Mouse (Mus musculus): ENCODE measurements around the gene Zfp277. TPM values are rescaled to one million over a fixed set of nuclear protein-coding genes. Genes with fewer than 3 reads are reported as not detected.
A peak's percentile ranks its signal among the peaks of the same experiment; 100 is the strongest.

Gene Zfp277
- total RNA-seq, 1 experiment from 2014 or later, result 28.4 TPM

DNA sequence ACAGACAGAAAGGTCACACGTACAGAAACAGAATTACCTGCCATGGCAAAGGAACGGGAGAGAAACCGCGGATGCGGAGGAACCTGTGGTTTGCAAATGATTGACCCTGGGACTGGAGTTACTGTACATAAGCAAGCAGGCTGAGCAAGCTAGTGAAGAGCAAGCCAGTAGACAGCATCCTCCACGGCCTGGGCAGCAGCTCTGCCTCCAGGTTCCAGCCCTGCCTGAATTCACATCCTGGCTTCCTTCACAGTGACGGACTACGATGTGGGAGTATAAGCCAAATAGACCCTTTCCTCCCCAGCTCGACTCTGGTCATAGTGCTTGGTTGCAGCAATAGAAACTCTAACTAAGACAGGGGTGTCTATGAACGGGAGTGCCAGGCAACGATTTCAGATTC, 63.9 kb downstream of the Zfp277 start:
- no peak for ATAC-seq (ENCODE audit: extremely low read depth, insufficient number of reproducible peaks, low FRiP score, poor library complexity, severe bottlenecking)

DNA sequence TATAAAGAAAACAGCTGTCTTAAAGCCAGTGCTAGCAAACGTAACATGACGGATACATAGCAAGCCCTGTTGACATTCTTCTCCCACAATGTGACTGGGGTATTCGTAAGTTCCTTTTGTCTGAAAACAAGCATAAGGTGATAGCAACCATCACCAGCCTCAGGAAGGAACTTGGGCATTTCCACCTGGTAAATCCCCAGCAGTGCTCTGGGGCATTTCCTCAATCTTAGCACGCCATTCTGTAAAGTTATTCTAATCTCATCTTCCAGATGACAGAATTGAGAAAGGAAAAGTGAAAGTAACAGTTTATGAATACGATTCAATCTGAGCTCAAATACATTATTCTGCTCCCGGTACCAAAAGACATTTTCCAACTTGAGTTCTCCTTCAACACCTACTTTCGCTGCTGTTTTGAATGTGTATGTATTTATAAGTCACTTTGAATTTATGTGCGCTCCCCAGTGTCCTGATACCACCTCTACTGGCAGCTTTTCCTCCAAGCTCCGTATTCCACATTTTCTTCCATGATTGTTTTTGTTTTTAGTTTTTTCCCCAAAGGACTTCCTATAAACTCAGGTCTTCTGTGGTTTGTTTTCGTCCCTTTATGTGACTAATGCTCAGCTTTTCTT, 64.4 kb downstream of the Zfp277 start:
- peak; percentile 39; the same call in 1 of the 2 replicates for ATAC-seq (ENCODE audit: extremely low read depth, insufficient number of reproducible peaks, low FRiP score, poor library complexity, severe bottlenecking)

DNA sequence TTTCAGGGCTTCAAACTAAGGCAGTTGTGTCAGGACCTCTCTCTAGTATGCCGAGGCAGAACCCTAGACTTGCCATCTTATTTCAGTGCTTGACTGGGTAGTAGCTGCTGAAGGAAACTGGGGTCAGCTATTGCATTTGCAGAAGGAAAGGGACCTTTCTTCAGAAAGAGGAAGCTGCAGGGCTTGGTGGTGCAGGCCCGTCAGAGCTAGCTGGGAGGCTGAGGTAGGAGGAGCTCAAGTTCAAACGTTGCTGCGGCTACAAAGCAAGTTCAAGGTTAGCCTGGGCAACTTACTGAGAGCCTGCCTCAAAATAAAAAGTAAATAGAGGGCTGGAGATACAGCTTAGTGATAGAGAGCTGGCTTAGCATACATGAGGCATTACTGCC, 66.2 kb downstream of the Zfp277 start:
- peak; percentile 81 for ATAC-seq (ENCODE audit: extremely low read depth, insufficient number of reproducible peaks, low FRiP score, poor library complexity, severe bottlenecking)

DNA sequence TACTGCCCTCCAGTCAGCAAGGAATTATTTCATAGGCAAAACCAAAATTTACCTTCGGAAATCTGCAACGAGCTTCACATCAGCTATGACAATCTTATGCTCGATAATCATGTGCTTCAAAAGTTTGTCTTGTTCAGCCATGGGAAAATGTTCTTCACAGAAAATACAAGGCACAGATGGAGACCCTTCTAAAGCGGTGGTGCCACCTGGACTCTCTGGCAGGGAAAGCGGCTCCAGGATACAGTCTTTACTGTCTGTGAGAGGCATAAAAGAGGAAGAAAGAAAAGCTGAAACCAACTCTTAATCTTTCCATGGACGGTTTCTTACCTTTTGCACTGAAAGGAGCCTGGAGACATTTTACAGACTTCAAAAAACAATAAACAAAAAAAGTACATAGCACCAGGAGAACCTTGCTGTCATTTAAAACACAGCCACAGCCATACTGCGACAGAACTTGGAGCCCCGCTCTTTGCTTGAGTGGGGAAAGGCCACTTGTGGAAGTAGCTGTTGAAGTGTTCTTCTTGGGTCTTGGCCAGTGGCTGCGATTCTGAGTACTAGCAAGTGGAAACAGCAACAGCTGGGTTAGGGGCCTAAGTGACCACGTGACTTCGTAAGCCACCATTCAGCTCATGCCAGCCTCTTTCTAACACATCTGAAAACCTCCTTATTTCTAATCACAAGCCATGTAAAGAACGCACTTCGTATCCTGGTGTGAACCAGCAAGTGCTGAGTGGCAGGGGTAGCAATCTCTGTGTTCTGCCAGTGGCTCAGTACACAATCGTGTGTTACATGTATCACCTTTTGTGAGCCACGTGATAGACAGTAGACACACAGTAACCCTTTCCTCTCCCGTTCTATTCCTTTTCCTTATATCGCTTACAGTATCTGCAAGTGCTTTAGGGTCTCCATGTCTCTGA, 66.8 kb downstream of the Zfp277 start:
- no peak for ATAC-seq (ENCODE audit: extremely low read depth, insufficient number of reproducible peaks, low FRiP score, poor library complexity, severe bottlenecking)

DNA sequence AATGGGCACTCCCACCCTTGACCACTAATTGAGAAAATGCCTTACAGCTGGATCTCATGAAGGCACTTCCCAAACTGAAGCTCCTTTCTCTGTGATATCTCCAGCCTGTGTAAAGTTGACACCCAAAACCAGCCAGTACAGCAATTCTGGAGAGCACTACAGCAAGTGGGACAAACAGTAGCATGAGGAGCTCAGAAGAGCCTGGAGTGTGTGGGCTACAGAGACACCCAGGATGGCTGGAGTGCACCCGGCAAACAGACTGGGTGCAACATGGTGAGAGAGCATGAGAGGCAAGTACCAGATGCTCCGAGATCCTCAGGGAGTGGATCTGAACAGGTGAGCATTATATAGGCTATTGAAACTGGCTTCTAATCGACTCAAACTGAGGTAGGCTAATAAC, 93.8 kb downstream of the Zfp277 start:
- ATAC-seq (ENCODE audit: extremely low read depth, insufficient number of reproducible peaks, low FRiP score, poor library complexity, severe bottlenecking), result no peak

DNA sequence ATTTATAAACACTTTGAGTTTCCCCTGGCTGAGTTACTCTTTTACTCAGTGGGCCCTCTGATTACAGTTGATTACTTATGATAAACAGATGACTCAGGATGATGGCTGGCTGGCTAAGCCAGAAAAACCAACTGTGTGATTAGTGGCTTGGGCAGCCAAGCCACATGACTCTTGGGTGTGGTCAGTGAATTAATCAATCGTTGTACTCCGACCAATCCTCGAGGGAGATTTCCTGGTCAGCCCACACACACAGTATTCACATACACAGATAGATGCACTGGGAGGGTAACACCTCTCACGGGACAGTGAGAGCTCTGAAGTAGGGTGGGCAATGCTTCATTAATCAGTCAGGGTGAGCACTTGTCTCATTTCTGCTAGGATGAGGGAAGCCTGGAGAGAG, 97.5 kb downstream of the Zfp277 start:
- no peak for ATAC-seq (ENCODE audit: extremely low read depth, insufficient number of reproducible peaks, low FRiP score, poor library complexity, severe bottlenecking)

DNA sequence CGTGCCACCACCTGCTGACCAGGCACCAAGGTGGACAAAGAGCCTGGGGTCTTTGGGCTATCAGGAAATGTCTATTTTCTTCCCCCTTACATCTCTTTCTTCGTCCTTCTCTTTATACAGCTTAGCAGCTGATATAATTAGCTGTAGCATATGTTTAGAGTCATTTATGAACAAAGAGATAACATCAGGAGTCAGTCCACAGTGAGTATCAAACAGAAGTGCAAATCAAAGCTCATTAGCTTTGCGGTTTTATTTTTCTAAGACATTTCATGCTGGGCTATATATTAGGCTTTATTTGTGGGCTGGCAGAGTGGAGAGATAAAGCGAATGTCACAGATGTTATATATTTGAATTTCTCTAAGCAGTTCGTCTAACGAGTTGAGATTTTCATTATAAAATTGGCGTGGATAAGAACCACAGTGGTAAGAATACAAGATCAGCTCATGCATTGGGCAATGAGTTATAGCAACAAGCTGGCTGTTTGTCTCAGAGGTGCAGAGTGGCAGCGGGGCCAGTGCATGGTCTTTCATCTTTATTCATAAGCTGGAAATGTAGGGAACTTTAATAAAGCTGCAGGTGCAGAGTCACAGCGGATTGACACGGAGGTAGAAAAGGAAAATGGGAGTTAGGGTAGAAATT, 98.5 kb downstream of the Zfp277 start:
- no peak for ATAC-seq (ENCODE audit: extremely low read depth, insufficient number of reproducible peaks, low FRiP score, poor library complexity, severe bottlenecking)

DNA sequence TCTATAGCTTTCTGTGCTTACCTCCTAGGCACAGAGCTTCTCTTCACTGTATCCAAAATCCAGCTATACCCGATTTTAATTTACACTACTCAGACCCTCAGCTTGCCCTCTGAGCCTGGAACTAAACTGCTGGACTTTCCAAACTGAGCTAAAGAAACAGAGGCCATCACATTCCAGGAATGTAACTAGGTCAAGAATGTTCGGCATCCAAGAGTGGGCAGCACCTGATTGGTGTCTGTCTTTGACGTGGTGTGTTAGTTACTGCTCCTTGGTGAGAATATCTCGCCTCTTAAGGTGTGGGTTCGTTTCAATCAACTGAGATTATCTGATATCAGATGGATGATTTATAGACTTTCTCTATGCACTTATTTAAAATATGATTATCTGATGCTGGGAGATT, 104.3 kb downstream of the Zfp277 start:
- no peak for ATAC-seq (ENCODE audit: extremely low read depth, insufficient number of reproducible peaks, low FRiP score, poor library complexity, severe bottlenecking)

DNA sequence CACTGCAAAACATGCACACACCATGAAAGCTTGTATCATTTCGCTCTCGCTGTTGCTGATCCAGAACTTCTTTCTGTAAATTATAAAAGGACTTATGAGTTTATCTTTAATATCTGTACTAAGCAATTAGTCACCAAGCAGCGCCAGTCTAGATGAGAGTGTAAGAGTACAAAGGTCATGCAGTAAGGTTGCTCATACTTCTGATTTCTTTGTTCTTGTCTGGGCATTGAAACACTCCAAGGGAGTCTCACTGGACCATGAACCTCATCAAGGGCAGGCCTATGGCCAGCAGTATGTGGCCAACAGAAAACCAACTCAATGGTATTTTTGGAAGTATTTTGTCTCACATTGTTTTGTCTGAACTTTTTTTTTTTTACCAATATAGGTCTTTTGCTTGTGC, 110.4 kb downstream of the Zfp277 start:
- no peak for ATAC-seq (ENCODE audit: extremely low read depth, insufficient number of reproducible peaks, low FRiP score, poor library complexity, severe bottlenecking)

DNA sequence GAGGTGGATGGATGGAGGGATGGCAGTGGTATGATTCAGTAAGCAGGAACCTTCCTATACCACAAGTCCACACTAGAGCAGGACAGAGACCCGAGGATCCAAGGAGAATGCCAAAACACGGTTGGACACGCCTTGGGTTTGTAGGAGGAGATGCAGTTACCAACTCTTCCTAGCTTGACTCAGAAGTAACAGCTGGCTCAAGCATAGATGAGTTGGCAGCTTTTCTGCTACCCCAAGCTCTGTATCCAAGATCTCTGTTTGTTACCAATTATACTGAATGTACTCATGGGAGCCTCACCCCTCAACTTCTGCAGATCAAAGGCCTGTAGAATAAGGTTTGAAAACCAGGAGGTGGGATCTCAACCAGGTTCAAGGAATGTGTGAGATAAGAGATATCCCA, 114.2 kb downstream of the Zfp277 start:
- no peak for ATAC-seq (ENCODE audit: extremely low read depth, insufficient number of reproducible peaks, low FRiP score, poor library complexity, severe bottlenecking)

DNA sequence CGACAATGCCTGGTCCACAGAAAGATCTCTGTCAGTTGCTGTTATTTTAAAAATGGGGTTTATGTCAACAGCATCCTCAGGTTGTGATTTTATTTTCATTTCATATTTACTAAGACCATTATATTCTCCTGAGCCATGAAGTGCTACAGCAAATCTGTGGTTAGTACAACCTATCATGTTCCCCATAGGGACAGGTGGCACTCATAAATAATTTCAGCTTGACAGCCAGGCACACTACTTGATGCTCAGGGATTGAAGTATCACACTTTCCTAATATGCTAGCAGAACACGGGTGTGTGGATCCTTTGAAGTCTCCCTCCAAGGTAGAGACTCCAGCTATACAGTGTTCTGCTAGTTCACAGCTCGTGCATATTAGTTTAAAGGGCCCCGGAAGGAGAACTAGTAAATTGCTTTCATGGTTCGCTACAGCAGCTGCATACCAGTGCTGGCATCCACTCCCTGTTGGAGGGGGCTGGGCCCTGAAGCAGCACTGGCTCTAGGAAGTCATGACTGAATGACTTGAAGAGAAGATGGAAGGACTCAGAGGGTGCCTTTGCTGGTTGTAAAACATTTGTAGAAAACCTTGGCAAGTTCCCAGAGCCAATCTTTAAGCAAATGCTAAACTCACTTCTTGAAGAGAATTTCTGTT, 118.6 kb downstream of the Zfp277 start:
- no peak for ATAC-seq (ENCODE audit: extremely low read depth, insufficient number of reproducible peaks, low FRiP score, poor library complexity, severe bottlenecking)

DNA sequence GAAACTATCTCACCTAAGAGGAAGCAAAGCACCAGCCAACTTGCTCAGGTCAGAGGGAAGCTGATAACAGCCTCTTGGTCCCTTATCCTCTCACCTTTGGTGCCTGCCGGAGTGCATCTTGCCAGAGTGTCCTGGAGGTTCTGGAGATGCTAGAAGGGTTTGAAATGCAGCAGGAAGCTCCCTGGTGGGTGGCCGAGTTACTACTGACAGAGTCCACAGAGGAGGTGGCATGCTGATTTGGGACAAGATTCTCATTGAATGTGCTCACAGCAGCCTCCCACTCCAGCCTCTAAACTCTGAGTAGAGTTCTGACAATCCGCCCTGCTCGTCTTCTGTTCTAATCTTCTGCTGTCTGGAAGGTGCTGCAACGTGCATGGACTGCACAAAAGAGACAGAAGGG, 120.1 kb downstream of the Zfp277 start:
- ATAC-seq (ENCODE audit: extremely low read depth, insufficient number of reproducible peaks, low FRiP score, poor library complexity, severe bottlenecking), result no peak

DNA sequence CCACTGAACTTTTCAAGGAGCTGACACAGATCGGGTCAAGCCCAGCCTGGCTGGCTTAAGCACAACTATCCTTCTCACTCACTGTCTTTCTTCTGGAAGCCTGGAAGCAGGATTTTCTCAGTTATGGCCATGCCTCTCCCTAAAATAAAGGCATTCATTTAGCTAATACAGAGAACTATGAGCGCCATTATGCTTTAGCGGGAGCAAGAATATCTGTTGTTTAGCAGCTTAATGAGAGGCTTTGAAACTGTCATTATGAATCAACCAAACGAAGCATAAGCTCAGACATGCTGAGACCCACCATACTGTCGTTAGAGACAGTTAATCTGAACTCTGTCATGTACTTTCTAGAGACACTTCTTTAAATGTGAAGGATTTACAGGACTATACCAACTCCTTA, 120.9 kb downstream of the Zfp277 start:
- ATAC-seq (ENCODE audit: extremely low read depth, insufficient number of reproducible peaks, low FRiP score, poor library complexity, severe bottlenecking), result no peak

DNA sequence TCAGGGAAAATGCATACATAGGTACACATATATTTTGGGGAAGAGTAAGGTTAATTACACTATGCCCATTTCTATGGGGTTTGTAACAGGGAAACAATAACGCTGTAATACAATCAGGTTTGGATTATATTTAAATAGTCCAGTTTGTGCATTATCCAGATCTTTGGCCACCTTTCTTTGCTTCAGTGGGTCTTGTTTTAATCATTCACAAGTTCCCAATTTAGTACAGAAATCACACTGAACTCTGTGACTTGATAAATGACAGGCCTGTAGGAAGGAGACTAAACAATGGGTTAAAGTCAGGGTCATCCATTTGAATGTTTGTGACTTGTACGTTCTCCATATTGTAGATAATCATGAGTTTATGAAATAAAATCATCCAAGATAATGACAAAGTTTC, 130.6 kb downstream of the Zfp277 start:
- no peak for ATAC-seq (ENCODE audit: extremely low read depth, insufficient number of reproducible peaks, low FRiP score, poor library complexity, severe bottlenecking)

DNA sequence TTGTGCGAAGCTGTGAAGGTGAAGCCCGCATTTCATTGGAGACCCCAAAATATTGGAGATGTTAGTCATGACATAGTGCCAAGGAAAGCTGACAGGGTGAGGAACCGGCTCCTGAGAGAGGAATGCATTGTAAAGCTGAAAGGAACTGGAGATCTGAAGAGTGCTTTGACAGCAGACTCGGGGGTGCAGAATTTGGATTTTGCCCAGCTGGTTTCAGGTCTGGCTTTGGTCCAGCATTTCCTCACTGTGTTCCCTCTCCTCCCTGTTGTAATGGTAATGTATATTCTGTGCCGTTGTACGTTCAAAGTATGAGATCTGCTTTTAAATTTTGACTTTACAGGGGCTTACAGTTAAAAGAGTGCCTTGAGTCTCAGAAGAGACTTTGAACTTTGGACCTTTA, 141.7 kb downstream of the Zfp277 start:
- no peak for ATAC-seq (ENCODE audit: extremely low read depth, insufficient number of reproducible peaks, low FRiP score, poor library complexity, severe bottlenecking)

DNA sequence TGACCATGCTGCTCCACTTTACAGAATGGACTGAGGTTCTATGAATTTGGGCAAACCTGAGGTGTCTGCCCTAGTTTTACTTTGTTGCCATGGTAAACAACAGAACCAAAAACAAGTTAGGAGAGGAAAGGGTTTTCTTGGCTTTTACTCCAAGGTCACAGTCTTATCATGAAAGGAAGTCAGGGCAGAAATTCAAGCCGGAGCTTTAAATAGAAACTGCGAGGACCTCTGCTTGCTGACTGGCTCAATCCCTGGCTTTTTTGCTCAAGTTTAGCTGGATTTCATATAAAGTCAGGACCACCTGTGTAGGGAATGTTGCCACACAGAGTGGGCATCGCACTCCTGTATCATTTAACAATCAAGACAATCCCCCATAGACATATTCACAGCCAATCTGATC, 147.1 kb downstream of the Zfp277 start:
- no peak for ATAC-seq (ENCODE audit: extremely low read depth, insufficient number of reproducible peaks, low FRiP score, poor library complexity, severe bottlenecking)

DNA sequence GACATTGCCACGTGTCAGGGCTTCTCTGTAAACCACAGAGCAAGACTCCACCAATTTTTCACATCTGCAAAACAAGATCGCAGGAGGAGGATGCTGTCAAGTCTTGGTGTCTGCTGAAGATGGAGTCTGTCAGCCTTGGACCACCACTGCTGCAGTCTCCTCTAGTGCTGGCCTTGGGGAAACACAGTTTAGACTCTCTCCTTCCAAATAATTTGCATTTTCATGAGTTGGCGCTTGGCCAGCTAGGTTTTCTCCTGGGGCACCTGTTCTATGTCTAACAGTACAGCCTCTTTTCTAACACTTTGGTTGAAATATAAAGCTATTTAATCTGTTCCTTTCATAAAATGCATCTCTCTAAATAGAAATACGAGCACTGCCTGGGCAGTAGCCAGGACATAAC, 159.2 kb downstream of the Zfp277 start:
- ATAC-seq (ENCODE audit: extremely low read depth, insufficient number of reproducible peaks, low FRiP score, poor library complexity, severe bottlenecking), result no peak

DNA sequence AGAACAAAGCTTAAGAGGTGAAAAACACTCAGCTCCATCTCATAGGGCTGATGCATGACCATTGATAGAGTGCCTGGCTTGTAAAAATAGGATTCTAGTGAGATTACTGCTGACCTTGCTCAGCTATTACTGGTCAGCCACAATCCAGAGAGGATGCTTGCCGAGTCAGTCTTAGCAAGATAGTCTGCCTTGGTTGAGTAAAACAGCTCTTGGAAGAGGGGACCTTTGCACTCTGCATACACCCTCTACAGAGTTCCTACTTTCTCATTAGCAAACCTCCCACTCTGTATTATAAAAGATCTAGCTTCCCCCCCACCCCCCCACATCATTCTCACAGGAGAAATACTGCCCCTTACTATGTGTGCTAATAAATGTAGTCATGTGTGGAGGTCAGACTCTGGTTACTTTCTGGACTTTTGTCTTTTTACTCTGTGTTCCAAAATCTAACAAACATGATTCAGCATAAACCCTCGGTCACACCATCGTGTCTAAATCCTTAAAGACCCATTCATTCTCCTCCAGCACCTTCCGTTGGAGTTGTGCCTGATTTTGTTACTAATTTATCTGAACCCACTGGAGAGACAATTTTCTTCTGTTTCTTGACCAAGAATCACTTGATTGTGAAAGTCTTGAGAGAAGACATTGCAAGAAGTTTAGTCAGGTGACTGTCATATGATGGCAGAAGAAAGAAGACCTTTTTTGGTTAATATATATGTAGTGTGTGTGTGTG, 164.9 kb downstream of the Zfp277 start:
- ATAC-seq (ENCODE audit: extremely low read depth, insufficient number of reproducible peaks, low FRiP score, poor library complexity, severe bottlenecking), result no peak

DNA sequence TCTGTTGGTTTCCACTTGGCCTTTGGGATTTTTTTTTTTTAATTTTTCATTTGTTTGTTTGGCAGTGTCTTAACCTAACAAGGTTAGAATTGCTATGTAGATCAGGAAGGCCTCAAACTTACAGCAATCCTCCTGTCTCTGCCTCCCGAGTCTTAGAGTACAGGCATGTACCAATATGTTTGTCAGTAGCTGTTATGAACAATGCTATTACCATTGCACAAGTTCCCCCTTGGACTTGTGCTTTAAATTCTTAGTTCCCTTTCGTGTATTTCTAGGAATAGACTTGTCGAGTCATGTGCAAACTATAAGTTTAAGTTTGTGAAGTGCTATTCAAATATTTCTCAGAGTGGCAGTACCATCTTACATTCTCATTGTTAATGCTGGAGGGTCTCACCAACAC, 168.1 kb downstream of the Zfp277 start:
- ATAC-seq (ENCODE audit: extremely low read depth, insufficient number of reproducible peaks, low FRiP score, poor library complexity, severe bottlenecking), result no peak
